Mouse (Mus musculus) forebrain, postnatal 0 days (tissue): ENCODE measurements around the gene Pitpnc1. TPM values are rescaled to one million over a fixed set of nuclear protein-coding genes. Genes with fewer than 3 reads are reported as not detected.

Experiments used
- ATAC-seq: fragments of 200-750 bp; cut with Nextera tagmentation; 2 replicates; pipeline ENCODE4 v1.8.0; 2017; ENCODE audit warnings: mild to moderate bottlenecking, moderate library complexity
- DNase-seq: peaks from one replicate; pipeline ENCODE4 v3.0.0-alpha.2; 2015
- H3K27ac ChIP-seq: fragments of 300-500 bp; sonication (generic); 2 replicates; pipeline ENCODE4 v1.5.1; 2014; ENCODE audit warnings: low read depth, mild to moderate bottlenecking, antibody characterized with exemption, low read length, moderate library complexity, mixed read lengths
- H3K27me3 ChIP-seq: fragments of 300-500 bp; sonication (generic); 2 replicates; pipeline ENCODE4 v1.6.1; 2014; ENCODE audit warnings: mild to moderate bottlenecking, low read length, mixed read lengths; ENCODE audit not compliant: insufficient read depth
- H3K36me3 ChIP-seq: fragments of 300-500 bp; sonication (generic); 2 replicates; pipeline ENCODE4 v1.6.1; 2014; ENCODE audit warnings: mild to moderate bottlenecking, moderate library complexity; ENCODE audit not compliant: insufficient read depth
- H3K4me1 ChIP-seq: fragments of 300-500 bp; sonication (generic); 2 replicates; pipeline ENCODE4 v1.6.1; 2014; ENCODE audit warnings: antibody characterized with exemption; ENCODE audit not compliant: insufficient read depth
- H3K4me2 ChIP-seq: fragments of 300-500 bp; sonication (generic); 2 replicates; pipeline ENCODE4 v1.6.1; 2014; ENCODE audit warnings: low read depth, mild to moderate bottlenecking, moderate library complexity
- H3K4me3 ChIP-seq: fragments of 300-500 bp; sonication (generic); 2 replicates; pipeline ENCODE4 v1.5.1; 2014; ENCODE audit warnings: low read depth, low read length, mixed read lengths
- H3K9ac ChIP-seq: fragments of 300-500 bp; sonication (generic); 2 replicates; pipeline ENCODE4 v1.6.1; 2014; ENCODE audit warnings: mild to moderate bottlenecking
- H3K9me3 ChIP-seq: fragments of 300-500 bp; sonication (generic); 2 replicates; pipeline ENCODE4 v1.6.1; 2016; ENCODE audit warnings: low read length
- CTCF ChIP-seq: sonication (generic); IDR thresholded peaks from 2 replicates; pipeline ENCODE4 v1.5.1; 2016; ENCODE audit warnings: antibody characterized with exemption, control low read depth, low read depth
- WGBS: fragments of 180-500 bp; shearing (Covaris S2); extraction: QIAGEN DNeasy Blood & Tissue Kit; methylation state at CpG from one replicate; pipeline ENCODE4 v1.1.7; 2014; 5-methylcytosine and 5-hydroxymethylcytosine counted together
- polyA plus RNA-seq: library from polyadenylated mRNA; unstranded; fragments of >200 nt; fragmentation: Nextera tagmentation; extraction: Ambion mirVana; gene quantifications from 2 replicates; pipeline ENCODE4 v1.2.1, GENCODE M21; 2015
- total RNA-seq: library from RNA; depleted of rRNA; stranded (reverse); fragments of >200 nt; gene quantifications from 2 replicates; pipeline ENCODE4 v1.2.3, GENCODE M21; 2014

The Pitpnc1 gene
- total and polyA plus RNA-seq, 2 experiments from 2014 or later = 47.6 to 49.1 TPM

DNA sequence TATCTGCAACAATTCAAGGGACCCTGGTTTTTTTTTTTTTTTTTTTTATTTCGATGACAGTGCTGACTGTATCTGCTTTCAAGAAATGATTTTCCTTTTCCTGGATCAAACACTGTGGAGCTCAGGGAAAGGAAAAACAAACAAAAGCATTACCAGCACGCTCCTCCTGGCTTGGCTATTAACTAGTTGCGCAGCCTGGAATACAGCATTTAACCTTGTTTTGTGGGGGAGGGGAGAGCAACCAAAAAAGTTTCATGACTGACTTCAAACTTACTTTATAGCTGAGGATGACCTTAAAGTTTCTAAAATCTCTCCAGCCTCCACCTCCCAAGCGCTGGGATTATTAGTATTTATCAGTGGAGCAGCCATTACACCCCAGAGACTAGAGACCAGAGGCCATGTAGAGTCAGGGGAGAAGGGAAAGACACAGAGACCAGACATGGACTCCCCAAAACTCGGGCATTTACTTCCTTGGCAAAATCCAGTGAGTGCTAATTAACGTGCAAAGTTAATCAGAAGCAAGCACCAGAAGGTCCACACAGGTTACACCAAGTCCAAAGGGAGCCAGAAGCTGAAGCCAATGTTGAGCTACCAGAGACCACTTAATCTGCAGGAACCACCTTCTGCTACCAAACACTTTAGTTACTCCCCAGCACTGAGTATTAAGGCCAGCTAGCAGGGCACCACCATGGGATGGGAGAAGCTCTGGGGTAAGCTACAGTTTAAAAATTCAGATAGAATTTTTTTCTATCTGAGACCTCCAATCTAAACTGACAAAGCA lies 3.7 kb downstream of the Pitpnc1 start:
- TF ChIP-seq CTCF = no peak
- no peaks in the 10 kb centered on the region for H3K36me3 ChIP-seq
- WGBS = 66% methylated on average over 6 of the region's 6 CpGs
- H3K27ac ChIP-seq = no peak overlapping the region
- ATAC-seq = no peak
- peaks cover 11% of the 10 kb centered on the region for H3K4me1 ChIP-seq
- no peaks in the 10 kb centered on the region for H3K9me3 ChIP-seq
- H3K9ac ChIP-seq = no peak overlapping the region; the same call in 1 of the 2 replicates
- no peaks in the 10 kb centered on the region for H3K27me3 ChIP-seq
- H3K4me3 ChIP-seq = no peak overlapping the region
- no peak for DNase-seq
- no peak overlapping the region for H3K4me2 ChIP-seq

GRCm38 (mm10) chr11:107465969-107466368 lies 4.5 kb downstream of the Pitpnc1 start:
- no peak for TF ChIP-seq CTCF
- Histone ChIP-seq H3K27me3 (no peaks in the 10 kb centered on the region), H3K9ac (no peak overlapping the region), H3K4me1 (peaks cover 7% of the 10 kb centered on the region), H3K4me2 (no peak overlapping the region), H3K27ac (no peak overlapping the region), H3K9me3 (no peaks in the 10 kb centered on the region), H3K4me3 (no peak overlapping the region), H3K36me3 (no peaks in the 10 kb centered on the region)
- 60% methylated on average over 1 of the region's 1 CpGs for WGBS
- ATAC-seq (no peak), DNase-seq (no peak)

DNA sequence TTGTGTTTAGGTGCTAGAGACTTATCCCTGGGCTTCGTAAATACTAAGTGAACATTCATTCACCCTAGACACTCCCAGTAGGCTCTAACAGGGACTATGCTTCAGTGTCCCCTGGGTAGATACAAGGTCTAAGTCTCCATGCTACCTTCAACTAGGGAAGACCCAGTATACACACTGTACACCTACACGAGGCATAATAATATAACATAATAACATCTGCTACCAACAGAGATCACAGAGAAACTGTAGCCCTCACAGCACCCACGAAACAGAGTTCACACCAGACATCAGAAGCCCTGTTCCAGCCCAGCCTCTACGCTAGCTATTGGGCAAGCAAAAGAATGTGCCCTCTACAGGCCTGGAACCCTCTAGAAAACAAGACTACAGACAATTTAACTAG lies 5.5 kb downstream of the Pitpnc1 start:
- H3K4me2 ChIP-seq = no peak overlapping the region
- DNase-seq (no peak), ATAC-seq (no peak)
- no peak overlapping the region for H3K4me3 ChIP-seq
- no peaks in the 10 kb centered on the region for H3K36me3 ChIP-seq
- TF ChIP-seq CTCF = no peak
- H3K9me3 ChIP-seq = no peaks in the 10 kb centered on the region
- H3K4me1 ChIP-seq = peaks cover 7% of the 10 kb centered on the region
- 94% methylated on average over 4 of the region's 4 CpGs for WGBS
- H3K27me3 ChIP-seq = no peaks in the 10 kb centered on the region
- H3K27ac ChIP-seq = no peak overlapping the region
- no peak overlapping the region for H3K9ac ChIP-seq

DNA sequence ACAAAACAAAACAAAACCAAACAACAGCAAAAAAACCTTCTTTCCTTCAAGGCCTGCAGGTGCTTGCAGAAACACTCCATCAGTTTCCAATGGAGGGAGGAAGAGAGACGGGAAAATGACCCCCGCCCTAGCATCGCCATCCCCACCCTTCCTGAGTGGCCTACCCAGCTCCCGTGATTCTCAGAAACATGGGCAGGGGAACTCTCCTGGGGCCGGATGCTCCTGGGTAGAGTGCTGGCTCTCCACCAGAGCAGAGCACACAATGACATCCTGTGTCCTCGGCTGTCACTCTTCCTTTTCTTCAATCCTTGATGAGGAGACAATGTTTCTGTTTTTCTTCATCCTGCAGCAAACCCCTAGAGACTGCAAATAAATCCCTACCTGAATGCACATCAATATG lies 6.4 kb downstream of the Pitpnc1 start:
- no peak overlapping the region for H3K4me3 ChIP-seq
- H3K4me1 ChIP-seq = peaks cover 7% of the 10 kb centered on the region
- 50% methylated on average over 6 of the region's 6 CpGs for WGBS
- no peak for TF ChIP-seq CTCF
- no peak for DNase-seq
- no peaks in the 10 kb centered on the region for H3K27me3 ChIP-seq
- ATAC-seq = no peak
- H3K27ac ChIP-seq = no peak overlapping the region
- no peak overlapping the region for H3K9ac ChIP-seq
- no peak overlapping the region for H3K4me2 ChIP-seq
- H3K9me3 ChIP-seq = no peaks in the 10 kb centered on the region
- H3K36me3 ChIP-seq = no peaks in the 10 kb centered on the region

- H3K27me3 ChIP-seq = no peaks in the 10 kb centered on the region
- H3K4me3 ChIP-seq = no peak overlapping the region
- H3K9ac ChIP-seq = no peak overlapping the region
- no peak for ATAC-seq
- no peak for DNase-seq
- TF ChIP-seq CTCF = no peak
- 96% methylated on average over 12 of the region's 12 CpGs for WGBS
- H3K36me3 ChIP-seq = no peaks in the 10 kb centered on the region
- H3K4me1 ChIP-seq = peaks cover 3% of the 10 kb centered on the region
- H3K9me3 ChIP-seq = no peaks in the 10 kb centered on the region
- no peak overlapping the region for H3K4me2 ChIP-seq
- H3K27ac ChIP-seq = no peak overlapping the region
These were observed 7.2 kb downstream of the Pitpnc1 start for GRCm38 (mm10) chr11:107463251-107463681.

DNA sequence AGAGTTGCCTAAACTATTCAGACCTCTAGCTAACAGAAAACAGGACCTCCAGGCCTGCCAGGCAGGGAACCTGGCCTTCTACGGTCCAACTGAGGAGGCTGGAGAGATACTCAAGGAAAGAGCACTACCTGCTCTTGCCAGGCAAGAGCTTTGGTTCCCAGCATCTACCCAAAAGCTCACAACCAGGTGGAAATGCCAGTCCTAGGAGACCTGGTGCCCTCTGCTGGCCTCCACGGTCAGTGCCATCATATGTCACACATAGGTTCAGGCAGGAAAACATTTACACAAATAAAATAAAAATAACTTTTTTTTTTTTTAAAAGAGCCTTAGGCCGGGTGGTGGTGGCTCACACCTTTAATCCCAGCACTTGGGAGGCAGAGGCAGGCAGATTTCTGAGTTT lies 8.0 kb downstream of the Pitpnc1 start:
- no peaks in the 10 kb centered on the region for H3K36me3 ChIP-seq
- ATAC-seq (no peak), DNase-seq (no peak)
- no peak overlapping the region for H3K4me2 ChIP-seq
- H3K27ac ChIP-seq = no peak overlapping the region
- no peaks in the 10 kb centered on the region for H3K9me3 ChIP-seq
- no peak overlapping the region for H3K4me3 ChIP-seq
- no peaks in the 10 kb centered on the region for H3K27me3 ChIP-seq
- H3K4me1 ChIP-seq = no peaks in the 10 kb centered on the region
- 96% methylated on average over 3 of the region's 3 CpGs for WGBS
- no peak for TF ChIP-seq CTCF
- H3K9ac ChIP-seq = no peak overlapping the region

GRCm38 (mm10) chr11:107459828-107460227 lies 10.7 kb downstream of the Pitpnc1 start:
- DNase-seq (no peak), ATAC-seq (no peak)
- Histone ChIP-seq H3K4me2 (no peak overlapping the region), H3K27me3 (no peaks in the 10 kb centered on the region), H3K36me3 (no peaks in the 10 kb centered on the region), H3K9me3 (no peaks in the 10 kb centered on the region), H3K9ac (no peak overlapping the region), H3K4me3 (no peak overlapping the region), H3K4me1 (no peaks in the 10 kb centered on the region), H3K27ac (no peak overlapping the region)
- no peak for TF ChIP-seq CTCF
- 32% methylated on average over 7 of the region's 7 CpGs for WGBS
